Mouse (Mus musculus): Measurements from ENCODE around the gene Efna1. TPM values are rescaled to one million over a fixed set of nuclear protein-coding genes. Genes with fewer than 3 reads are reported as not detected.

Efna1 gene
- total RNA-seq, 4 experiments from 2014 or later, result 8.7 to 10.8 (median 8.8) TPM

- DNase-seq (ENCODE audit: low spot score in 2 of 2), result peak; percentile 75 to 80
Measured at GRCm38 (mm10) chr3:89279153-89279890, 1.6 kb downstream of the Efna1 start.

DNA sequence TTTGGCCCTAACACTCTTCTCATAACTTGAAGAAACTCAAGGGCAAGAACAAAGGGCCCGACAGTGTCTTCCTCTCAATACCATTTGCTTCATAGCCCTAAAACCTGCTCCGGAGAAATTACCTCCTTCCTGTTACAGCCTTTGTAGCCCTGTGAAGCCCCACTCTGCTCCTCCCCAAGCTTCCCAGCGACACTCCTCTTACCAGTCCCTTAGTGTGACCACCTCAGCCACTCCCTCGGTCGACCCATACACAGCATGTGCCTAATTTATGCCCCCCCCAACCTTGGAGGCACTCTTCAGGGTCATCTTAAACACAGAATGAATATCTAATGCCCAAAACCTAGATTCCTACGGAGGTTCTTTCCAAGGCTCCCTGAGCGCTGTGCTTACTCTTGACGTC lies 2.3 kb downstream of the Efna1 start:
- no peak for DNase-seq (ENCODE audit: low spot score in 2 of 2)

GRCm38 (mm10) chr3:89278107-89278506 lies 2.8 kb downstream of the Efna1 start:
- peak in 1 of 2 experiments; percentile 26 for DNase-seq (ENCODE audit: low spot score in 2 of 2)

DNA sequence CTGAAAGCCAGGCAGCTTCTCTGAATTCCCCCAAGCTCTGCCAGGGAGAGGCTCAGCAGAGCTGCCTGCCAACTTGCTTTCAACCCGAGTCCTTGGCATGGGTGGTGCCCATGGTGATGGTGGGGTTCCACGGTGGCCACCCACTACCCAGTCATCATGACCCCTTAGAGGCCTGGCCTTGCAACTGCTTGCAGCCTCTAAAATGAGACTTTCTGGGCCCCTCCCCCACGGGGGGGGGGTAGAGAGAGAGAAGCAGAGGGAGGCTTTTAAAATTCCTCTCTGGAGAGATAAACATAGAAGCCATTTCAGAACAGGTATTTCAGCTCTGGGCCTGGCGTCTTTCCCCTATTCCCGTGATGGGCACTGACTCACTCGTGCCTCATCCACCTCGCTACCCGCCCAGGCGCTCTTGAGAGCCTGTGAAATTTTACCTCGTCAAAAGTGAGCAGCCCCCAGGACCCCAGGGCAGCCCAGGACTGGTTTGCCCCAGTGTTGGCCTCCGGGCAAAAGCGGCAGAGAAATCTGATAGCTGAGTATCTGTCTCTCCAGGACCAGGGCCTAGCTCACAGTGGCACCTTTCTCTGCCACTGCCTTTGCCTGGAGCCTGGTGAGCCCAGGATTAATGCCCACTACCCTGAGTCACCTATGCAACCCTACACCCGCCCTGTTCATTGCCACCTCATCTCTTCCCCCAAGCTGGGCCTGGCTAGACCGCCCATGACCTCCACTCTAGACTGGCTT lies 3.5 kb downstream of the Efna1 start:
- DNase-seq (ENCODE audit: low spot score in 2 of 2), result peak; percentile 50 to 73

DNA sequence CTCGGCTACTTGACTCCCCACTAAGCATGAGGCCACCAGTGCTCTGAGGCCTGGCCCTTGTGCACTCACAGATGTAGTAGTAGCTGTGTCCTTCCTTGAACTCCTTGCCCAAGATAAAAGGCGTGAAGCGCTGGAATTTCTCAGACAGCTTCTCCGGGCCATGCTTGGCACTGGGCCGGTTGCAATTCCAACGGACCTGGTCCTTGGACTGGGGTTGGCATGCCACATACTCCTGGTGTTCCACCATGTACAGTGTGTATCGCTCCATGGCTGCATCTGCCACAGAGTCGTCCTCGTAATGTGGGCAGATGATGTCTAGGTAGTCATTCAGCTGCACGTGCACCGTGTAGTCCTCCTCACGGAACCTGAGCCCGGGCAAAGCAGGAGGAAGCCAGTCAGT lies 4.9 kb downstream of the Efna1 start:
- no peak for DNase-seq (ENCODE audit: low spot score in 2 of 2)

DNA sequence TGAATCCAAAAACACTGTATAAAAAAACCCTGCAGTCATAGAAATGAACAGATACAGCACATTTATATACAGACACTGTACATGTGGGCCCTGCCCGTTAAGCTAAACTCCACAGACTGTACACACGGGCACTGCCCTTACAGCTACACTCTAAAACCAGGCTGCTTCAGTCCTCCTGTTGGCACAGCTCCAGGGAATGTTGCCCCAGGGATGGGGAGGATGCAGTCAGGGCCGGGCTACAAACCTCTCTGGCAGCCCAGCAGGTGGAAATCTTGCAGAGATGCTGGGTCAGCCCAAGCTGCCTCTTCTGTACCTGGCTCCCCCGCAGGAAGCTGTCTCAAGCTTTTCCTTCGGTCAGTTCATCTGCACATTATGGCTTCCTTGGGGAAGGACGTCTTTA lies 9.2 kb downstream of the Efna1 start:
- DNase-seq (ENCODE audit: low spot score in 2 of 2), result no peak

DNA sequence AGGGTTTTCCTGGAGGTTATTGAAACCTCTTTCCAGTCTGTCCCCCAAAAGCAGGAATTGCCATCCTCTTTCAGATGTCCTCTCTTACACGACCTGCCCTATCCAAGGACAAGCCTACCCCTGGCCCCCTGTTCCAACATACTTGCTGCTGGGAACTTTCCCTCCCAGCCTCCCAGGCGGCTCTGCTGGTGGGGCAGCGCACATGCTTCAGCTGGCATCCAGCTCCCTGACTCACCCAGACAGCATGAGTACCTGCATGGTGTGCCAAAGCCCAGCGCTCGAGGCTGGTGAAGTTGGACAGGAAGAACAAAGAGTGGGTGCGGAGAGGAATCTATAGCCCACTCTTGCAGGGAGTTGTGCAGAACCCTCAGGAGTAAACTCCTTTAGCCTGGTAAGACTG lies 10.1 kb downstream of the Efna1 start:
- DNase-seq (ENCODE audit: low spot score in 2 of 2), result no peak

DNA sequence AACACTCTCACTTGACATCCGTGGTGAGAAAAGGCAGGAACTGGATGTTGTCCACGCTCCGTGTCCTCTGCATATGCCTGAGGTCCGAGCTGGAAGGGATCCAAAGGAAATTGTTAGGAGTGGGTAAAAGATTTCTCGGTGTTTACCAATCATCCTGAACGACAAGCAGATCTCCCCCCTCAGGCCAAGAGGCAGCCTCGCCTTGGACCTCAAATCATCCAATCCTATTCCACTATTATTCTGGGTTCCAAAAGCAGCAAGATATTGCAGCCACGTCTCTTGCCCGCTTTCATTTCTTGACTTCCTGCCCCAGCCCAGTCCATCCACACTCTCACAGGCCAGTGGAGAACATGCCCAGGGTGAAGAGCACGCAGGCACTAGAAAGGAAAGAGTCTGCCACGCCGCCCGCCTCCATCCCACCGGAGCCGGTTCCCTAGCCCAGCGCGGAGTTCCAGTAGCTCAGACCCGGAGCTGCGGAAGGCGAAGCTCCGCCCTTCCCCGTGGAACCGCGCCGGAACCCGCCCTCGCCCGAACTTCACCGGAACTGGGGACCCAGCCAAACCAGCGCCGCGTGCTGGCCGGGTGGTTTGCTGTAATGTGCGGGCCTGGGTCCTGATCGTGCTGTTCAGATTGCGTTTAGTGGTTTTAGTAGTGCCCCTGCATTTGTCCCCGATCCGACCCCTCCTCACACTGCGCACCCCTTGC lies 10.7 kb downstream of the Efna1 start, which contains the start of gene Slc50a1:
TSS of gene Slc50a1 (minus strand) at position 520 of the 705 bp plus-strand sequence.
- peak; percentile 73 to 82 for DNase-seq (ENCODE audit: low spot score in 2 of 2)

DNA sequence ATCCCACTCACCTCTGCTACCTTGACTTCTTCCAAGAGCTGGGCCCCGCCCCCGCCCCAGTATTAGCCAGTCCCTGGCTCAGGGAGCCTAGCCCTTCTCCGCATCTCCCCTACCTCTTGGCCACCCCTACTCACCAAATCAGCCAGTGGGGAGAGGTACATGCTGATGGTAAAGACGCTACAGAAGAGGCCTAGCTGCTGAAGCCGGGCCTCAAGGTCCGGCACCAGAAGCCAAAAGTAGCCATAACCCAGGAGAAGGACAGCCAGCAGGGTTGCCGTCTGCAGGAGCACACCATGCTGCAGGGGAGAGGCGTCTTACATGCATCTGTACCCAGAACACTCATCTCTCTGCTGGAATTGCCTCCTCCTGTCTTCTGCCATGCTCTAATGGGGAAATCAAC lies 12.0 kb downstream of the Efna1 start:
- DNase-seq (ENCODE audit: low spot score in 2 of 2), result no peak

- DNase-seq (ENCODE audit: low spot score in 2 of 2), result peak in 1 of 2 experiments; percentile 61
Measured at GRCm38 (mm10) chr3:89266439-89266893, 14.5 kb downstream of the Efna1 start.

DNA sequence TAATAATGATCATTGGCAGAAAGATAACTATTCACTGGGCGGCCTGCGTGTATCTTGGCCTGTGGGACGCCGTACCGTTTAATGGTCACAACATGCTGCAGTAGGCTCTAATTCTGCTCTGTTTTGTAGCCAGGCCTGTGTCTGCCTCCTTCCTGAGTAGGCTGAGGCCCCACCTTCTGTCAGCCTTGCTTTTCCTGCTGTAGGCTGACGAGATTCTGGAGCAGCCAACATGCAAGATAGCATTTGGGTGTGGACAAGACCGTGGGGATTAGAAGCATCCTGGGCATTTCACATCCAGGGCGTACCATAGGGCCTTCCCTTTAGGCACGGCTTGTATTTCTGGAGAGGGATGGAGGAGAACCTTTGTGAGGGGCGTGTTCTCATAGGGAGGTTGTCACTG lies 18.5 kb downstream of the Efna1 start:
- DNase-seq (ENCODE audit: low spot score in 2 of 2), result no peak

GRCm38 (mm10) chr3:89260211-89260610 lies 20.7 kb downstream of the Efna1 start:
- no peak for DNase-seq (ENCODE audit: low spot score in 2 of 2)

DNA sequence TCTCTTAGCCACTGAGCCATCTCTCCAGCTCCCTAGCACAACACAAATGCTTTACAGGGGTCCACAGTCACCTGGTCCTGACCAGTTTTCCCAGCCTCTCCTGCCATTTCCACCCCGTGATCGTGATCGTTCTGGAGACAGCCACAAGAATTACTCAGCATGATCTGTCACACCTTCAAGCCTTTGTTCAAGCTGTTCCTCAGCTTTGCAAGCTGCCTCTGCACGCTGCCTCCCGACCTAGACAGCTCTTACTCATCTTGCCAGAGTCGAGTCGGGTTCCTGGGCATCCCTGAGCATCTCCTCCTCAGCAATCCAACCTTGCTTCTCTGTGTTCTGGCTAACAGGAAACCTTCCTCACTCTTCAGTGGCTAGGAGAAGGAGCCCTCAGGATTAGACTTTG lies 21.9 kb downstream of the Efna1 start, which contains the start of gene Dpm3:
TSS of gene Dpm3 (plus strand) at position 283 of the 400 bp plus-strand sequence.
- DNase-seq (ENCODE audit: low spot score in 2 of 2), result no peak

- DNase-seq (ENCODE audit: low spot score in 2 of 2), result no peak
Measured at GRCm38 (mm10) chr3:89256177-89256576, 24.8 kb downstream of the Efna1 start.

DNA sequence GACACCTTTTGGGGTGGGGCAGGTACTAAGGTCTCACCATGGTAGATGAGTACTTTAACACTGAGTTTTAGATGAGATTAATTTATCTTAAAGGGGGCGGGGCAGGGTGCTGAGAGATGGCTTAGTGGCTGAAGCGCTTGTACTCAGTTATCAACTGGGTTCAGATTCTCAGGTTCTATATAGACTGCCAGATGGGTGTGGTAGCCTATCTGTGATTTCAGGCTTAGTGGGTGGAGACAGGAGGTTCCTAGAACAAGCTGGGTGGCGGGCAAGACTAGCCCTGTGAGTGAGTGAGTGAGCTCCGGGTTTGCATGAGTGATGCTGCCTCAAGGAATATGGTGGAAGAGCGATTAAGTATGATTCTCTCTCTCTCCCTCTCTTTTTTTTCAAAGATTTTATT lies 25.9 kb downstream of the Efna1 start:
- DNase-seq (ENCODE audit: low spot score in 2 of 2), result no peak

DNA sequence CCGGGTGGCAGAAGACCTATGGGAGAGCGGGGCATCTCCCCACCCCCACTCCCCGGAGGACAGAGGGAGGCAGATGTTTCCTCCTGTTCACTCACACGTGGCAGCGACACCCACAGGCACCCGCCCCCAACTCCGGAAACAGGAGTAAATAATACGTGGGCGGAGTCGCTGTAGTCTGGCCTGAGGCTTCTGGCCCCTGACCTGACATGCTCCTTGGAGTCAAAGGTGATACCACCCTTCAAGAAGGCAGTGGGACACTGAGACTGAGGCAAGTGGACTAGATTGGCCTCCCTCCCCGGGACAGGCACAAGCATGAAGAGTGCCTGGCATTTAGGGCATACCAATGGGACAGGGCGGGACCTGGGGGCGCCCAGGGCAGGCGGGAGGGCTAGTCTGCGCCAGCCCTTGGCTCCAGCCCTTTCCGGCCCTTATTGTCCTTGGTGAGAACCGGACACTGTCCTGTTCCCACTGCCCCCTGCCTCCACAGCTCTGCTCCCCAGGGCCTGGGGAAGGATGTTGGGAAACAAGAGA lies 29.5 kb downstream of the Efna1 start:
- no peak for DNase-seq (ENCODE audit: low spot score in 2 of 2)

DNA sequence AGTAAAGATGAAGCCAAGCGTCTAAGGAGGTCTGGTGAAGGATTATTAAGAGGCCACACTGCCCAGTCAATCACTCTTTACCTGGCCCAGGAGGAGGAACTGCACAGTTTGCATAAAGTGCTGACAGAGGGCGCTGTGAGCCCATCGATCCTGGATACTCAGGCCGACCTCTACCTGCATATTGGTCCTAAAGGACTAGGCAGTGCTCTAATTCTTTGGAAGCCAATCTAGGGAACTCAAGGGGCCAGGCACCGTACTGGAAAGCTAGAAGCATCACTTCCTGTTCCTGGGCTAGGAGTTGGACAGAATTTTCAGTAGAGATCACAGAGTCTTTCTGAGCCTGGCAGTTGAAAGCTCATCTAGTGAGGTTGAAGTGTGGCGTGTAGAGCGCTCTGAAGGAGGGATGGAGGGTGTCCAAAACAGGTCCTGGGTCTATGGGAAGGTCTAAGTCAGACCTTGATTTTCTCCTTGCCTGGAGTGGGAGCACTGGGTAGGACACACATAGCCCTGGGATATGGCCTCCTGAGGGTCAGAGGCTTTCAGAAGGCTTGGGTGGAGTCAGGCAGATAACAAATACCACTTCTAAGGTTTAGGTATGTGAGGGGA lies 30.4 kb downstream of the Efna1 start:
- no peak for DNase-seq (ENCODE audit: low spot score in 2 of 2)

DNA sequence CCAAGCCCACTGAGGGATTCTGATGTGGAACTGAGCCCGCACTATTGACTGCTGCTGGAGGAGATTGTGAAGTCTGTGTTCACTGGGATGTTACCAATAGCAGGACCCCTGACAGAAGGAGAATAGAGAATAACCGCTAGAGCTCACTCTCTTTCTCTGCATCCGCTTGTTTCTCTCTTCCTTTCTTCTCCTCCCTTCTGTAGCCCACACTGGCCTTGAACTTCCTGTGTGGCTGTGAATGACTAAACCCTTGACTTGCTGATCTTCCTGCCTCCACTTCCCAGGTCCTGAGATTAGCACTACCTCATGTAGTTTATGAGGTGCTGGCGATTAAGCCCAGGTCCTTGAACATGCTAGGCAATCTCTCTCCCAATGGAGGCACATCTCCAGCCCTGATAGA lies 33.5 kb downstream of the Efna1 start:
- no peak for DNase-seq (ENCODE audit: low spot score in 2 of 2)

DNA sequence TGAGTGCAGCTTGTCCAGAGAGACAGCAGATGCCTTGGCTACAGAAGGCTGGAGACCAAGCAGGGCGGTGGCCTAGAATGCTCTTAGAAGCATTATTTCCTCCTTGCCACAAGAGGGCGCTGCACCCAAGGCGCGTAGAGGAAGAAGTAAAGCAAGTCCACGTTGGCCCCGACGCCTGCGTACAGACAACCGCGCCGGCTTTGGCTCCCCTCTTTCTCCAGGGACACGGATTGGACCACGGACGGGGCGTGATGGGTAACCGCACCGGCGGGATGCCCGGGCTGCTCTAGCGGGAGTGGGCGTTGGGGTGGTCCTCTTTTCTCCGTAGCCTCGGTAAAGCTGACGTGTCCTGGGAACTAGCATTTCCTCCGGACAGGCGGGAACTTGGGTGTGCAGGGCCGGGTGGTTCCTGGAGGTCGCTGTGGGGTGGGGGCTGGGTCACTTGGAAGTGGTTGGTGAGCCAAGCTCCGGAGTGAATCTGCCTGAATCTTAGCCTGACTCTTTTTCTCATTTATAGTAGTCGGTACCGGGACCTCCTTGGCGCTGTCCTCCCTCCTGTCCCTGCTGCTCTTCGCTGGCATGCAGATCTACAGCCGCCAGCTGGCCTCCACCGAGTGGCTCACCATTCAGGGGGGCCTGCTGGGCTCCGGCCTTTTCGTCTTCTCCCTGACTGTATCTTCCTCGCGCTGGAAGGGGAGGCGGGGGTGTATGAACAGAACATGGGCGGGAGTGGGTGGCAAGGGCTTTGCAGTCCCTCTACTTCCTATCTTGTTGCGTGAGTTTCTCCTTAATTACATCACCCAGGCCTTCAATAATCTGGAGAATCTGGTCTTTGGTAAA lies 34.5 kb downstream of the Efna1 start, which contains the start of gene Trim46:
TSS of gene Trim46 (minus strand) at position 49 of the 840 bp plus-strand sequence.
- peak; percentile 73 to 82 for DNase-seq (ENCODE audit: low spot score in 2 of 2)

DNA sequence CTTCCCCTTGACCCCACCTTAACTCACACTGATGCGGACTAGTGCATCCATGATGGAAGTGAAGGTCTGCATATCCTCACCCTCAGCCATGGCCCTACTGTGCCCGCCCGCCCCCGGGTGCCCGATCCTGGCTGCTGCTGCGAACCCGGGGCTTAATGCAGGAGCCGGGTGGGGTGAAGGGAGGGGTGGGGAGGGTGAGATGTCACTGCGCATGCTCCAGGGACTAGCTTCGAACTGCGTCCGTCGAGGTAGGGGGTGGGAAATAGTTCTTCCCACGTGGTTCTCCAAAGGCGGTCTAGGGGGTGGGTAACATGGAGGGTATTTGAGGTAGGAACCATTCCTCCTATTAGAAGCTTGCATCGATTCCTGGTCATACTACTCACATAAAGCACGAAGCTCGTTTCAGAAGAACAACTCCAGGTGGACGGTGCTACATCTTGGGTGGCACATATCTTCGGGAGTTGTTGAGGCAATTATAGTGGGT lies 35.2 kb downstream of the Efna1 start, which contains the start of gene Krtcap2:
TSS of gene Krtcap2 (plus strand) at position 279 of the 484 bp plus-strand sequence.
- DNase-seq (ENCODE audit: low spot score in 2 of 2), result no peak

Data from gastrocnemius, adult 8-10 months (tissue).